Mouse (Mus musculus): ENCODE data around the gene Smurf2.

GRCm38 (mm10) chr11:106957271-106957980, 36.9 kb upstream of the Smurf2 start:
- TF ChIP-seq GATA1 (IDR thresholded peaks at IDR 0.05; ENCODE audit: low read length): no peak
- no peak for TF ChIP-seq TAL1 (IDR thresholded peaks at IDR 0.05; ENCODE audit: low read length)
